Mouse (Mus musculus): ENCODE data around the gene Rbpj.

DNA sequence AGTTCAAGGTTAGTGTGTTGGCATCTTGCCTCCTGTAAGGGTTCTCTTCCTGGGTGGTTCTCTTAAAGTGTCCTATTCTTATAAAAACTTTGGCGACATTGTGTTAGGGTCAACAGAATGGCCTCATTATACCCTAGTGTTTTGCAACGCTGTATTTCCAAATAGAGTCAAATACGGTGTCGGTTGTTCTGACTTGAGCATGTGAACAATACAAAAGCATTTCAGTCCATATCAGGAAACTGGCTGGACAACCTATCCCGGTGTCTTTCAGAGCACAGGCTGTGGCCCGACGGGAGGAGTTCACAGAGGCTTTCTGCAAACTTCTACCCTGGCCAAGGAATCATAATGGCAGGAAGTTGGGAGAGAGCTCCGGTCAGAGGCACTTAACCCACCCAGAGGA, 226.1 kb downstream of the Rbpj start:
- TF ChIP-seq CTCF (IDR thresholded peaks at IDR 0.05; ENCODE audit: control insufficient read depth, insufficient read depth, insufficient replicate concordance, low read depth, low read length), result no peak
- TF ChIP-seq POLR2A (IDR thresholded peaks at IDR 0.05; ENCODE audit: control insufficient read depth, low read depth, low read length), result no peak
